Mouse (Mus musculus) heart, postnatal 36 days (tissue): ENCODE data around the gene Ahcyl2. TPM values are rescaled to one million over a fixed set of nuclear protein-coding genes. Genes with fewer than 3 reads are reported as not detected.

Experiments used
- DNase-seq, 2 experiments: peaks; one replicate each; pipeline ENCODE4 v3.0.0; 2021 to 2022
- intact Hi-C: fragments of 180-260 bp; cut with DNase I; formaldehyde crosslinking; loops from one replicate; pipeline ENCODE4 v1.15.1; 2025
- total RNA-seq, 2 experiments: library from RNA; stranded (reverse); gene quantifications; 2 replicates each; pipeline ENCODE4 v1.2.3; 2021

Gene Ahcyl2
- total RNA-seq, 2 experiments from 2014 or later = 16.2 to 16.3 TPM

DNA sequence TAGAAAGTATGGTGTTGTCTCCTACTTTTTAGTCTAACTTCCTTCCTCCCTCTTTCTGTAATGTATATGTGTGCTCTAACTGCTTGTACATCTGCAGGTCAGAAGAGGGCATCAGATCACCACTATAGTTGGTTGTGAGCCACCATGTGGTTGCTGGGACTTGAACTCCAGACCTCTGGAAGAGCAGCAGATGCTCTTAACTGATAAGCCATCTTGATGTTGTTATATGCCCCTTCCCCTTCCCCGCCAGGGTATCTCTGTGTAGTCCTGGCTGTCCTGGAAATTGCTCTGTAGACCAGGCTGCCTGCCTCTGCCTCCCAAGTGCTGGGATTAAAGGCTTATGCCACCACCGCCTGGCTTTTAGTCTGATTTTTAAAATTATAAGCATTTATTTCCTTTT, 937 bp upstream of the Ahcyl2 start:
- no peak for DNase-seq
- intact Hi-C loops = loop anchor here (5.0 kb wide), 1 partner anchor 50 kb away; no protein-coding TSS in a partner anchor

- intact Hi-C loops = loop anchor here (2.0 to 5.0 kb wide), 2 partner anchors 34 to 48 kb away; partner anchors contain the start of gene Smo
- DNase-seq = peak in 1 of 2 experiments; percentile 44
Measured at GRCm38 (mm10) chr6:29768791-29769441, 1.1 kb downstream of the Ahcyl2 start.

DNA sequence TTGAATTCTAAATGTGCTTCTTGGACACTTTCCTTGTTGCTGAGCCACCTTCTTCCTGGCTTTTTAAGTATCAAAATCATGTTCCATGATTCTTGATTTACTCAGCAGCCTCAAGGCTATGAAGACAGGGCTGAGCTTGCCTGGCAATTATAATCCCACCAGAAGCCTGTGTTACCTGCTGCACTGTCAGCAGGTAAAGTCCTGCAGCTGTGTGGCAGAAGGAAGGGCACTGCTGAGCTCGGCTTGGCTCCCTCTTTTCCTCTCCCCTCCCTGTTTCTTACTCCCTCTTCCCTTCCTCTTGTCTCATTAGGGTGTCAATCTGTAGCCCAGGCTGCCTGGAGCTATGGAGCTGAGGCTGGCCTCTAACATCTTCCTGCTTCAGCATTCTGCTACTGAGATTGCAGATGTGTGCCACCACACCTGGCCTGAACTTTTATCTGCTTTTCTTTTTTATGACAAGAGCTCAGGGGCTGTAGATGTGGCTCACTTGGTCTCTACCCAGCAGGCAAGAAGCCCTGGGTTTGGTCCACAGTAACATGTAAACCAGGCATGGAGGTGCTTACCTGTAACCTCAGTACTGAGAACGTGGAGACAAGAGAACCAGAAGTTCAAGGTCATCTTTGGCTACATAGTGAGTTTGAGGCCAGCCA, 3.0 kb downstream of the Ahcyl2 start:
- DNase-seq = no peak
- intact Hi-C loops = loop anchor here (5.0 kb wide), 1 partner anchor 277 kb away; the partner anchor contains the start of gene Nrf1

DNA sequence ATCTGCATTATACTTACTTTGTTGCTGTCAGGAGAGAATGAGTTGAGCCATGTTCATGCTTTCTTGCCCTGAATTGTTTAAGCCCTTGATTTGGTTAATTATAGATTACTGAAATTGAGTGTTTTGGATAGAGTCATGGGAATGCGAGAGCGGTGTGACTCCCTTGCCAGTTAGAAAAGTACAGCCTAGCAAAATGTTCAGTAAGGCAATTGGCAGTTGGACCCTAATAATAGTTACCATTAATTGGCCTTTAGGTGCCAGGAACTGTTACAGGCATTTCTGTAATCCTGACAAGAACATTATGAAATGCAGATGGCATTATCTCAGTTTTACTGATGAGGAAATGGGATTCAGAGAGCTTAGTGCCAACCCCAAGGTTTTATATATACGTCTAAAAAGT, 4.4 kb downstream of the Ahcyl2 start:
- intact Hi-C loops = loop anchor here (5.0 kb wide), 1 partner anchor 275 kb away; the partner anchor contains the start of gene Nrf1
- no peak for DNase-seq

GRCm38 (mm10) chr6:29774161-29774560, 6.3 kb downstream of the Ahcyl2 start:
- DNase-seq = no peak
- intact Hi-C loops = loop anchor here (5.0 kb wide), 1 partner anchor 273 kb away; the partner anchor contains the start of gene Nrf1

- no peak for DNase-seq
- intact Hi-C loops = no loop called here
Measured at GRCm38 (mm10) chr6:29775609-29776008, 7.8 kb downstream of the Ahcyl2 start.

- DNase-seq = no peak
- intact Hi-C loops = no loop called here
Measured at GRCm38 (mm10) chr6:29776542-29777237, 8.9 kb downstream of the Ahcyl2 start.

DNA sequence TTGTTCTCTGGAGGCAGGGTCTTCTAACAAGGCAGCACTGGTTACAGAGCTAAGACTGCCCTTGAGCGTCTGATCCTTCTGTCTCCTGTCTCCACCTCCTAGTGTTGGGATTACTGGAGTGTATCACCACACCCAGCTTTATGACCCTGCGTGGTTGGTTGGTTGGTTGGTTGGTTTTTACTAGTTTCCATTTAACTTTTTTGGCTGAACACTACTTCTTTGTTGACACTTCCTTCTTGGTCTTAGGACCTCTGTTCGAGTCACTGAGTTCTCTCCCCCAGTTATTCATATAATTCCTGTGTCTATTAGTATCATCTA, 9.4 kb downstream of the Ahcyl2 start:
- intact Hi-C loops = no loop called here
- DNase-seq = no peak

- DNase-seq = no peak
- intact Hi-C loops = no loop called here
Measured at GRCm38 (mm10) chr6:29780082-29780481, 12.3 kb downstream of the Ahcyl2 start.

DNA sequence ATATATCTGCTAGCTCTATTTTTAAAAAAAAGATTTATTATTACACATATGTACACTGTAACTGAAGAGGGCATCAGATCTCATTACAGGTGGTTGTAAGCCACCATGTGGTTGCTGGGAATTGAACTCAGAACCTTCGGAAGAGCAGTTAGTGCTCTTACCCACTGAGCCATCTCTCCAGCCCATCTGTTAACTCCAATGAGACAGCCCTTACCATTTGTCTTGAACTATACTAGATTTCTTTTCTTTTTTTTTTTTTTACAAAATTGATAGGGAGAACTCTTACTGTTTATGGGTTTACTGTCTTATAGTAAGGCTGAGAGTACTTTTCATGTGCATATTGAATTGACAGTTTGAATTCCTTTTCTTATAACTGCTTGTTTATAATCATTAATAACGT, 12.8 kb downstream of the Ahcyl2 start:
- intact Hi-C loops = no loop called here

GRCm38 (mm10) chr6:29782239-29782638, 14.4 kb downstream of the Ahcyl2 start:
- no peak for DNase-seq
- intact Hi-C loops = no loop called here

More for the DNA sequence above, 12.8 kb downstream of the Ahcyl2 start:
- no peak for DNase-seq

DNA sequence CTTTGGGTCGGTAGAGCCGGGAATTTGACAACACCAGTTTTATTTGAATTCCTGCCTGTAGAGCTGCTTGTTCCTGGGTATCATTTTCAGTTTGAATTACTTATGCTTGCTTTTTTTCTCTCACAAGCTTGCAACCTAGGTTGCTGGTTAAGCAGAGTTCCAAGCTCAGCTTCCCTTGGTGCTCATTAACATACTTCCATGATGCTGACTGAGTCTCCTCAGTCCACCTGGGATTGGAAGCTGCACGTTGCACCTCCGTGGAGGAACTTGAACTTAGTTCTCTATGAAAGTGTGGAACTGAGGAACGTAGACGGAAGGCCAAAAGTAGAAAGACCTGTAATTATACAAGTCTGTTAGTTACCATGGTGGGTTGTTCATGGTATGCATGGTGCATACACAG, 16.1 kb downstream of the Ahcyl2 start:
- intact Hi-C loops = no loop called here
- DNase-seq = no peak

DNA sequence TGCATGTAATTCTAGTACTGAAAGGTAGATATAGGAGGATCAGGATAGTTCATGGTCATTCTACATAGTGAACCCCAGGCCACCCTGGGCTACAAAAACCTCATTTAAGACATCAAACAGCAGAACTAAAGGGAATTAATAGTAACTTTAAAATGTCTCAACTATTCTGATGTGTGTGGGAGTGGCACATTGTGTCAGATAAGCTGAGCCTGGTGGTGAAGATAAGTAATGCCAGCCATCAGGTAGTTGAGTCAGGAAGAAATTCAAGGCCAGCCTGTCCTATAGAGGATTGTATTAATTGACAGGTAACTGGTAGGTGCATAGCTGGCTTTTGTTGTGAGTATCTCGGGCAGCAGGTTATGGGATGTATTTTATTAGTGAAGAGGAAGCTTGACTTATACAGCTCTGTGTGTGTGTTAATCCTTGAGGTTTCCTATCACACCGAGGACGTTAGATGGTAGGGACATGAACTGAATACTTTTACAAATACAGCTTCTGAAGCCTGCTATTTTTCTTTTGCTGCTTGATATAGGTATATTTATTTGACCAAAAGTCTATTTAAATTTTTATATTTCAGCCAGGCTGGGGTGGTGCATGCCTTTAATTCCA, 16.7 kb downstream of the Ahcyl2 start:
- DNase-seq = no peak
- intact Hi-C loops = no loop called here

DNA sequence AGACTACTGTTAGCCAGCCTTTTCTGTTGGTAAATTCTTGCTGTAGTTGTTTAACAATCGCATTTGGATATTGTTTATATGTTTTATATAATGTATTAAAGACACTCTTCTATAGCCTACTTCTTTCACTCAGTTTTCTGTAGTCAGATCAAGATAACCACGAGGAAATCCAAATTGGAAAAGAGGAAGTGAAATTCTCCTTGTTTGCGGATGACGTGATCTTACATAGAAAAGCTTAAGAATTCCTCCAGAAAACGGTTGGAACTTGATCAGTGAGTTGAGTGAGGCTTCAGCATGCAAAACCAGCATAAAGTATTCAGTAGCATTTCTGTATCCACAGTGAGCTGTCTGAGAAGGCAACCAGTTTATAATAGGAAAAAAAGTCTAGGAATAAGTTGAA, 17.9 kb downstream of the Ahcyl2 start:
- intact Hi-C loops = no loop called here
- DNase-seq = no peak

DNA sequence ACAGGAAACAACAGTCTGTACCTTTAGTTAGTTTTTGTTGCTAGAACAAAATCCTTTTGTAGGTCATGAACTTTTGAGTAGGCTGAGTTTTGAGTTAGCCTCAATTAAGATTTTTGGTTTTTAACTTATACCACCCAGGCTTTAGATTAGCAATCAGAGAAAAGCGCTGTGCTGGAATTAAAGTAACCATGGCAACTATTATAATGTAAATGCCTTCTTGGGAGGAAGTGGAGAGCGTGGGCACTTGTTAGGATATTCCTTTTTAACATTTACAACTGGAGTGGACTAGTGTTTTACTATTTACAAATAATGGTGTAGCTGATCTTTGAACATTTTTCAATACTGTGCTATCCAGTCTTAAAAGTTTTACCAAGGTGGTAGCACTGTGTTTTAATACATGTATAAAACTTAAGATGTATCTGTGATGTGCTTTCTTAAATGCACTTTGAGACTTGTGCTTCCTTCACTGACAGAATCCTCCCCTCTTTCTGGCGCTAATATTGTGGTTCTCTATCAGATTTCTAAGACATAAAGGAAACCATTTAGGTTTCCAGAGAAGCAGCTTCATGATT, 21.1 kb downstream of the Ahcyl2 start:
- DNase-seq = no peak
- intact Hi-C loops = no loop called here

DNA sequence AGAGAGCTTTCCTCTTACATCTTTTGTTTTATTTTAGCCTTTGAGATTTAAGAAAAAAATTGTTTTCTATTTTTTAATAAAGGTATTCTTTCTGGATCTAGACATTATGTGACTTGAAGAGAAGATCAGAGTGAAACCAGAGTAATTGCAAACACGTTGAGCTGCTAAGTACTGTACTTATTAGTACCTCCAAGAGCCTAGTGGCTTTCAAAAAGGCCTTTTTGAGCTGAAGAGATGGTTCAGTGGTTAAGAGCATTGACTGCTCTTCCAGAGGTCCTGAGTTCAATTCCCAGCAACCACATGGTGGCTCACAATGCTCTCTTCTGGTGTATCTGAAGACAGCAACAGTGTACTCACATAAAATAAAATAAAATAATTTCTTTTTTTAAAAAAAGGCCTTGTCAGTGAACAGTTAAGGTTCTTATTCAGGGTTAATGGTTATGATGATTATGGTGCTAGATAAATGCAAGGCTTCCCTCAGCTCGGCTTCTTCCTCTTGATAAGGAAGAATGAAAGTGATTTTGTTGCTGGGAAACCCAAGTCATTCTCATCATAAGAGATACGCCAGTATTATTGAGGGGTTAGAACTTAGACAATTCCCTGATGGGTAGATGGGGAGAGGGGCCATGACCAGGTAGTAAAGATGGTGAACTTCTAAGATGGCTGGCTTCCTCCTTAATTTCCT, 22.3 kb downstream of the Ahcyl2 start:
- intact Hi-C loops = no loop called here
- no peak for DNase-seq

GRCm38 (mm10) chr6:29793520-29793919, 25.7 kb downstream of the Ahcyl2 start:
- intact Hi-C loops = no loop called here
- DNase-seq = no peak

- DNase-seq = no peak
Measured at GRCm38 (mm10) chr6:29794582-29794981, 26.8 kb downstream of the Ahcyl2 start.

DNA sequence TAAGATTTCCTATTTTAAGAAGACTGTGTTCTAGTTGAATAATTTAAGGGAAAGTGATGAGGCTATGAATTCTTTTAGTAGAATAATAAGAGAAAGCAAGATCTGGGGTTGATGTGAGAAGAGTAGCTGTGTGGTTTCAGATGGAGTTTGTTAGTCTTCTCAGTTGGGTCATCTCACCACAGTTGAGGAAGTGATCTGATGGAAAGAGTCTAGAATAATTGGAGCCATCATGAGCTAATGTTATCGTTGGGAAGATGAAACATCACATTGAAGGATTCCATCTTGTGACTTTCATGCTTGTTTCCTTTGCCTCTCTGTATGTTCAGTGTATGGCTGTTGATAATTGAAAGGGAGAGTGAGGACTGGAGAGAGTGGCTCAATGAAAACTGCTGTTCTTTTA, 35.2 kb downstream of the Ahcyl2 start:
- no peak for DNase-seq
- intact Hi-C loops = no loop called here

More at GRCm38 (mm10) chr6:29794582-29794981, 26.8 kb downstream of the Ahcyl2 start:
- intact Hi-C loops = no loop called here

DNA sequence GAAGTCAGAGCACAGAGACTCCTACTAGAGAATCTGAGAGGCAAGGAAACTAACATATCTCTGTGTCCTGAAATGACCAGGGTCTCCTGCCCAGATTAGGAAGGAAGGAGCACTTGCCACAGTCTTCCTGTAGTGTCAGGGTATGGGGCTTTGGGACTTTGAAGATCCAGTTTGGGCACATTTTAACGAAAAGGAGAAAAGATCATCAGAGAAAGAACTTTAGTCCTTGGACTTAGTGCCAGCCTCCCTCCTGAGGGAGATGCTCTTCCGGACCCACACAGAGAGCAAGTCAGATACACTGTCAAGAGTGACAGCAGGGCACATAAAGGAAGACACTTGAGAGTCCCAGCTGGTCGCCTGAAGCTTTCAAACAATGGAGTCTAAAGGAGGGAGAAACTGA, 36.2 kb downstream of the Ahcyl2 start:
- no peak for DNase-seq
- intact Hi-C loops = no loop called here
